Comparison of ENCODE assay signal across 8 mouse cellular contexts in the genomic region with DNA sequence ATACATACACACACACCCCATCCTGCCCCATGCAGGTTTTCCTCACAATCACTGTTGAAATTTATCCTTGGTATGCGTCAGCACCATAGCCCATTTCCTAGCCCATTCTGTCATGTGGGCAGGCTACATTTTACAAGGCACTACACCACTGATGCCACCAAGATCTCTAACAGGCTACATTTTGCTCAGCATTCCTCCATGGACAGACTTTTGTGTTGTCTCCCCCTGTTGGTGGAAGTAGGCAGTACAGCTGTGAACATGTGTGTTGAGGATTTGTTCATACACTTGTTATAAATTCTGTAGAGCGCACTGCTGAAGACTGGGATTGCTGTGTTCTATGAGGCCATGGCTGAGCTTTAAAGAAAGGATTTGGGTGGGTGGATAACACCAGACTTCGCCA. TPM values are rescaled to one million over a fixed set of nuclear protein-coding genes. Genes with fewer than 3 reads are reported as not detected.
DNase-seq lines count a peak whose midpoint lies in the region; ATAC-seq and TF ChIP-seq lines count a peak whose summit lies in the region.
"Had no signal": no experiment of that assay in that cellular context is flagged by ENCODE, and none has a peak within 500 bp of the region (broad histone marks: within the 10 kb centered on the region; RNA-seq: fewer than 3 reads in every experiment).

No protein-coding gene starts in this region.

- H3K9ac ChIP-seq in midbrain, embryonic 11.5 days (ENCODE audit: low read length), result no peak overlapping the region
- H3K9ac ChIP-seq: limb, embryonic 15.5 days had no signal

- no peaks in the 10 kb centered on the region for H3K9me3 ChIP-seq in G1E (replicated peaks)
- no peaks in the 10 kb centered on the region for H3K9me3 ChIP-seq in midbrain, embryonic 11.5 days (ENCODE audit: control insufficient read depth, low read length)
- H3K9me3 ChIP-seq: limb, embryonic 15.5 days had no signal

- H3K27me3 ChIP-seq in G1E (ENCODE audit: insufficient read depth, low read length), result no peaks in the 10 kb centered on the region; the same call in 1 of the 2 replicates
- H3K27me3 ChIP-seq in midbrain, embryonic 11.5 days (ENCODE audit: control insufficient read depth, insufficient read depth, low read length), result no peaks in the 10 kb centered on the region
- H3K27me3 ChIP-seq: limb, embryonic 15.5 days had no signal

- no peak overlapping the region for H3K4me3 ChIP-seq in G1E (ENCODE audit: low read depth, low read length)
- H3K4me3 ChIP-seq in left cerebral cortex, adult 2 months, result no peak overlapping the region
- no peak overlapping the region for H3K4me3 ChIP-seq in midbrain, embryonic 11.5 days (ENCODE audit: low read depth, low read length)
- H3K4me3 ChIP-seq: limb, embryonic 15.5 days had no signal

- no peak for ATAC-seq in G1E (ENCODE audit: extremely low read depth, insufficient number of reproducible peaks, low FRiP score, poor library complexity, severe bottlenecking)
- 0 out of 2 replicates have a peak, but pooled peaks have one; percentile 10 for ATAC-seq in midbrain, embryonic 11.5 days (ENCODE audit: low FRiP score)

- peak; percentile 65 for DNase-seq in G1E (ENCODE audit: low spot score)
- peak; percentile 90 for DNase-seq in adrenal gland, postnatal 10 days
- peak; percentile 79 for DNase-seq in embryo, embryonic 11 days
- peak; percentile 68 to 80 for DNase-seq in heart, postnatal 36 days
- DNase-seq in left cerebral cortex, adult 2 months (ENCODE audit: extremely low spot score in 1 of 2, low spot score in 2 of 2), result peak; percentile 76 to 86
- DNase-seq in midbrain, embryonic 11.5 days (ENCODE audit: low spot score, missing footprints), result peak; percentile 99
- peak; percentile 94 for DNase-seq in right cerebral cortex, postnatal 4 days

- no peak overlapping the region for H3K4me2 ChIP-seq in midbrain, embryonic 11.5 days
- H3K4me2 ChIP-seq: limb, embryonic 15.5 days had no signal

- intact Hi-C loops in heart, postnatal 36 days (cut with DNase I), result loop anchor here (1.0 kb wide), 1 partner anchor 138 kb away; no protein-coding TSS in a partner anchor
- intact Hi-C loops in left cerebral cortex, adult 2 months (cut with DNase I), result loop anchor here (1.0 kb wide), 2 partner anchors 21 to 138 kb away; partner anchors contain the start of gene Adgrl1

- H3K36me3 ChIP-seq in G1E (replicated peaks), result peaks cover 89% of the 10 kb centered on the region
- H3K36me3 ChIP-seq in midbrain, embryonic 11.5 days (ENCODE audit: control insufficient read depth, insufficient read depth, low read length), result peaks cover 9% of the 10 kb centered on the region

- H3K27ac ChIP-seq in left cerebral cortex, adult 2 months, result no peak overlapping the region; the same call in 1 of the 2 replicates
- H3K27ac ChIP-seq in midbrain, embryonic 11.5 days (ENCODE audit: low read depth, low read length), result no peak overlapping the region
- H3K27ac ChIP-seq: limb, embryonic 15.5 days had no signal

- H3K4me1 ChIP-seq in G1E (ENCODE audit: insufficient read depth, low read depth, low read length), result peaks cover 2% of the 10 kb centered on the region; the same call in 1 of the 2 replicates
- no peaks in the 10 kb centered on the region for H3K4me1 ChIP-seq in midbrain, embryonic 11.5 days (ENCODE audit: control insufficient read depth, insufficient read depth, low read length)
- H3K4me1 ChIP-seq: limb, embryonic 15.5 days had no signal

- peak; percentile 77 for TF ChIP-seq CTCF in G1E (IDR thresholded peaks at IDR 0.05; ENCODE audit: low read depth, low read length)
- peak; percentile 94 for TF ChIP-seq CTCF in left cerebral cortex, adult 2 months (IDR thresholded peaks at IDR 0.05)

- WGBS in midbrain, embryonic 11.5 days, result 78% methylated on average over 3 of the region's 3 CpGs

RNA-seq across cellular contexts. Expression of gene Adgrl1, which starts 21.7 kb away (rescaled TPM):
- total RNA-seq in G1E (2014; fragmentation: Nextera tagmentation) (31.2 and 35.2 TPM in 2 replicates), G1E (2017) (9.1 and 11.3 TPM in 2 replicates)
- polyA plus RNA-seq in G1E (2012), result 18.5 and 20.7 TPM in 2 replicates
- 10 to 100 TPM; 48.7 to 60.4 TPM for total RNA-seq in adrenal gland, postnatal 10 days (2021)
- 10 to 100 TPM; 13.9 to 15.0 TPM for total RNA-seq in heart, postnatal 36 days (2021)
- 100 to 1,000 TPM; 397 to 418 TPM for total RNA-seq in left cerebral cortex, adult 2 months (2021)
- polyA plus RNA-seq in midbrain, embryonic 11.5 days (2014; fragmentation: Nextera tagmentation; extraction: Ambion mirVana), result 13.7 and 16.4 TPM in 2 replicates

RNA-seq across cellular contexts. Expression of gene Gm10644, which starts 33.4 kb away (rescaled TPM):
- total RNA-seq in G1E (2014; fragmentation: Nextera tagmentation), result 0.83 and 1.7 TPM in 2 replicates
- total RNA-seq in G1E (2017), result 0.81 and 0.82 TPM in 2 replicates
- 0.10 and 0.16 TPM in 2 replicates for polyA plus RNA-seq in G1E (2012)
- under 1 TPM; 0.51 to 0.88 TPM for total RNA-seq in adrenal gland, postnatal 10 days (2021)
- total RNA-seq in heart, postnatal 36 days (2021), result under 1 TPM; 0.92 to 0.95 TPM
- under 1 TPM; 0.44 to 0.63 TPM for total RNA-seq in left cerebral cortex, adult 2 months (2021)
- 0.61 and 0.81 TPM in 2 replicates for polyA plus RNA-seq in midbrain, embryonic 11.5 days (2014; fragmentation: Nextera tagmentation; extraction: Ambion mirVana)

RNA-seq across cellular contexts. Expression of gene Asf1b, which starts 33.7 kb away (rescaled TPM):
- 87.4 and 120 TPM in 2 replicates for total RNA-seq in G1E (2014; fragmentation: Nextera tagmentation)
- 88.6 and 104 TPM in 2 replicates for total RNA-seq in G1E (2017)
- polyA plus RNA-seq in G1E (2012), result 288 and 383 TPM in 2 replicates
- 10 to 100 TPM in 1 of 2 experiments, 1 to 10 TPM in 1; 9.2 to 12.1 TPM for total RNA-seq in adrenal gland, postnatal 10 days (2021)
- 1 to 10 TPM; 1.2 to 2.4 TPM for total RNA-seq in heart, postnatal 36 days (2021)
- total RNA-seq in left cerebral cortex, adult 2 months (2021), result under 1 TPM; 0.35 to 0.66 TPM
- polyA plus RNA-seq in midbrain, embryonic 11.5 days (2014; fragmentation: Nextera tagmentation; extraction: Ambion mirVana), result 92.5 and 96.5 TPM in 2 replicates

RNA-seq across cellular contexts. Expression of gene Prkaca, which starts 51.2 kb away (rescaled TPM):
- 88.6 and 99.3 TPM in 2 replicates for total RNA-seq in G1E (2014; fragmentation: Nextera tagmentation)
- 32.2 and 34.4 TPM in 2 replicates for total RNA-seq in G1E (2017)
- polyA plus RNA-seq in G1E (2012), result 46.6 and 46.9 TPM in 2 replicates
- 100 to 1,000 TPM; 253 to 325 TPM for total RNA-seq in adrenal gland, postnatal 10 days (2021)
- total RNA-seq in heart, postnatal 36 days (2021), result 100 to 1,000 TPM; 336 to 360 TPM
- total RNA-seq in left cerebral cortex, adult 2 months (2021), result 100 to 1,000 TPM; 236 to 250 TPM
- 139 and 156 TPM in 2 replicates for polyA plus RNA-seq in midbrain, embryonic 11.5 days (2014; fragmentation: Nextera tagmentation; extraction: Ambion mirVana)

Comparison
In these comparisons a context has a peak if more than half of its experiments do, and no peak if none do; other contexts are left out.
1. RNA of gene Adgrl1, which starts 21.7 kb away (total RNA-seq): 397 to 418 TPM in left cerebral cortex, adult 2 months; 48.7 to 60.4 TPM in adrenal gland, postnatal 10 days, 9.1 to 35.2 TPM in G1E and 13.9 to 15.0 TPM in heart, postnatal 36 days; every median in the first group is over 4 times any median in the second.
2. RNA of gene Asf1b, which starts 33.7 kb away (total RNA-seq): 87.4 to 120 TPM in G1E; 9.2 to 12.1 TPM in adrenal gland, postnatal 10 days, 1.2 to 2.4 TPM in heart, postnatal 36 days and 0.35 to 0.66 TPM in left cerebral cortex, adult 2 months; every median in the first group is over 4 times any median in the second.
3. Peak in every context shown above with its lines, with median percentiles within 50 percentile points of each other: DNase-seq.